Mouse (Mus musculus): ENCODE data around the gene Eddm3b. TPM values are rescaled to one million over a fixed set of nuclear protein-coding genes. Genes with fewer than 3 reads are reported as not detected.

Eddm3b gene
- polyA plus RNA-seq, 1 experiment from 2014 or later = not detected

DNA sequence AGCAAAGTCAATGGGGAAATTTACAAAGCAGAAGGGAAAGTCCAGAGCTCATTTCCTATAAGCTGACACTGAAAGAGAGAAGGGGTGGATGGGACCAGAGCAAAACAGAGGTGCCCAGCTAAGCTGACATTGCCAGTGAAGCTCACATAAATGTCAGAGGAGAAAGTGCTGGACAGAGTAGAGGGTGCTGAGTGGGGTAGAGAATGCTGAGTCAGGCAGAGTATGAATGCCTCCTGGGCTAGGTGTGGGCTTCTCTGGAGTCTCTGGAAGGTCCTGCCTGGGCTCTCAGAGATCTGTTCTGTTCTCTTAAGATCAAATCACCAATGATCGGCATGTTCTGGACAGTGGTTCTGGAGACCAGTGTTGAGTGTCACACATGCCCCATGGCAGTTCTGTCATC lies 51.2 kb downstream of the Eddm3b start:
- DNase-seq (ENCODE audit: low spot score) = no peak

DNA sequence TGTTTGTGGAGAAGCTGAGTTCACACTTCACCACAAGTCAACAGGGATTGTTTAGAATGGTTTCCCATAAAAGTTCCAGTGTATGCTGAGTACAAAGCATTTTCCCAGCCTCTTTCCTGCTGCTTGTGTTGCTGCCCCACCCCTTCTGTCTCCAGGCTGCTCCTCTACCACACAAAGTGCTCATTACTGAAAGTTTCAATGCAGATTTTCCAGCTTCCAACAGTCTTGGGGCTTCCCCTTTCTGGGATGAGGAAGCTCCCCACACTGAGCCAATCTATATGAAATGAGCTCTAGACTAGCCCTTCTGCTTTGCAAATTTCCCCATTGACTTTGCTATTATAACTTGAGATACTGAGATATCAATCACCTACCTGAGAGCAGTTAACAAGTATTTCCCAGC lies 51.8 kb downstream of the Eddm3b start:
- no peak overlapping the region for H3K27ac ChIP-seq (replicated peaks)
- ATAC-seq (ENCODE audit: low FRiP score, low TSS enrichment) (no peak), DNase-seq (ENCODE audit: low spot score) (no peak)
- H3K9ac ChIP-seq (ENCODE audit: low read length) = no peak overlapping the region
- TF ChIP-seq EP300 (optimal IDR thresholded peaks at IDR 0.05) (no peak), CTCF (IDR thresholded peaks at IDR 0.05; ENCODE audit: low read depth) (no peak)
- no peaks in the 10 kb centered on the region for H3K4me1 ChIP-seq (replicated peaks; ENCODE audit: control insufficient read depth, insufficient read depth)
- H3K9me3 ChIP-seq (ENCODE audit: control insufficient read depth, low read length) = no peaks in the 10 kb centered on the region
- H3K27me3 ChIP-seq (ENCODE audit: control insufficient read depth, insufficient read depth, low read length) = no peaks in the 10 kb centered on the region
- no peak overlapping the region for H3K4me2 ChIP-seq (replicated peaks; ENCODE audit: low read depth)
- H3K36me3 ChIP-seq (ENCODE audit: control insufficient read depth, insufficient read depth, low read length) = no peaks in the 10 kb centered on the region
- no peak overlapping the region for H3K4me3 ChIP-seq (ENCODE audit: low read depth, low read length)

More for the DNA sequence above, 51.2 kb downstream of the Eddm3b start:
- 100% methylated on average over 1 of the region's 1 CpGs for WGBS
- Histone ChIP-seq H3K4me2 (replicated peaks; ENCODE audit: low read depth) (no peak overlapping the region), H3K9me3 (ENCODE audit: control insufficient read depth, low read length) (no peaks in the 10 kb centered on the region), H3K4me3 (ENCODE audit: low read depth, low read length) (no peak overlapping the region), H3K9ac (ENCODE audit: low read length) (no peak overlapping the region), H3K27ac (replicated peaks) (no peak overlapping the region), H3K36me3 (ENCODE audit: control insufficient read depth, insufficient read depth, low read length) (no peaks in the 10 kb centered on the region), H3K27me3 (ENCODE audit: control insufficient read depth, insufficient read depth, low read length) (no peaks in the 10 kb centered on the region), H3K4me1 (replicated peaks; ENCODE audit: control insufficient read depth, insufficient read depth) (no peaks in the 10 kb centered on the region)
- no peak for ATAC-seq (ENCODE audit: low FRiP score, low TSS enrichment)
- TF ChIP-seq EP300 (optimal IDR thresholded peaks at IDR 0.05) (no peak), CTCF (IDR thresholded peaks at IDR 0.05; ENCODE audit: low read depth) (no peak)

Other genes starting within 250 kb of the Eddm3b start
- gene Tep1, start 243.9 kb upstream of the Eddm3b start, polyA plus RNA-seq (2015; fragmentation: Nextera tagmentation; extraction: Ambion mirVana) = 6.2 and 7.8 TPM in 2 replicates
- 0.31 and 0.33 TPM in 2 replicates for gene Klhl33, start 216.9 kb upstream of the Eddm3b start, polyA plus RNA-seq (2015; fragmentation: Nextera tagmentation; extraction: Ambion mirVana)
- 69.4 and 71.7 TPM in 2 replicates for gene Osgep, start 189.5 kb upstream of the Eddm3b start, polyA plus RNA-seq (2015; fragmentation: Nextera tagmentation; extraction: Ambion mirVana)
- gene Apex1, start 189.5 kb upstream of the Eddm3b start, polyA plus RNA-seq (2015; fragmentation: Nextera tagmentation; extraction: Ambion mirVana) = 92.1 and 100.0 TPM in 2 replicates
- 38.3 and 42.7 TPM in 2 replicates for gene Pip4p1, start 183.6 kb upstream of the Eddm3b start, polyA plus RNA-seq (2015; fragmentation: Nextera tagmentation; extraction: Ambion mirVana)
- 44.7 and 48.6 TPM in 2 replicates for gene Pnp, start 183.3 kb upstream of the Eddm3b start, polyA plus RNA-seq (2015; fragmentation: Nextera tagmentation; extraction: Ambion mirVana)
- gene Gm49342, start 169.9 kb upstream of the Eddm3b start, polyA plus RNA-seq (2015; fragmentation: Nextera tagmentation; extraction: Ambion mirVana) = not detected in 2 replicates
- 0.33 and 0.40 TPM in 2 replicates for gene Pnp2, start 158.4 kb upstream of the Eddm3b start, polyA plus RNA-seq (2015; fragmentation: Nextera tagmentation; extraction: Ambion mirVana)
- gene Rnase10, start 106.7 kb upstream of the Eddm3b start, polyA plus RNA-seq (2015; fragmentation: Nextera tagmentation; extraction: Ambion mirVana) = 0.11 and 0.23 TPM in 2 replicates
- not detected in 2 replicates for gene Rnase9, start 72.6 kb upstream of the Eddm3b start, polyA plus RNA-seq (2015; fragmentation: Nextera tagmentation; extraction: Ambion mirVana)
- not detected in 2 replicates for gene Rnase11, start 64.3 kb upstream of the Eddm3b start, polyA plus RNA-seq (2015; fragmentation: Nextera tagmentation; extraction: Ambion mirVana)
- gene Rnase12, start 56.8 kb upstream of the Eddm3b start, polyA plus RNA-seq (2015; fragmentation: Nextera tagmentation; extraction: Ambion mirVana) = 0.52 and 0.57 TPM in 2 replicates
- gene Olfr750, start 40.0 kb upstream of the Eddm3b start, polyA plus RNA-seq (2015; fragmentation: Nextera tagmentation; extraction: Ambion mirVana) = not detected in 2 replicates
- 152 and 157 TPM in 2 replicates for gene Rnase4, start 23.3 kb upstream of the Eddm3b start, polyA plus RNA-seq (2015; fragmentation: Nextera tagmentation; extraction: Ambion mirVana)
- gene Ang, start 23.3 kb upstream of the Eddm3b start, polyA plus RNA-seq (2015; fragmentation: Nextera tagmentation; extraction: Ambion mirVana) = 27.7 and 29.5 TPM in 2 replicates
- gene Rnase6, start 9.5 kb downstream of the Eddm3b start, polyA plus RNA-seq (2015; fragmentation: Nextera tagmentation; extraction: Ambion mirVana) = 1.2 and 1.3 TPM in 2 replicates
- gene Rnase1, start 32.4 kb downstream of the Eddm3b start, polyA plus RNA-seq (2015; fragmentation: Nextera tagmentation; extraction: Ambion mirVana) = 21.1 and 24.2 TPM in 2 replicates
- 0.31 and 0.39 TPM in 2 replicates for gene Rnase2b, start 47.8 kb downstream of the Eddm3b start, polyA plus RNA-seq (2015; fragmentation: Nextera tagmentation; extraction: Ambion mirVana)
- 0.46 and 0.76 TPM in 2 replicates for gene Ang2, start 84.7 kb downstream of the Eddm3b start, polyA plus RNA-seq (2015; fragmentation: Nextera tagmentation; extraction: Ambion mirVana)
- gene Ear14, start 89.0 kb downstream of the Eddm3b start, polyA plus RNA-seq (2015; fragmentation: Nextera tagmentation; extraction: Ambion mirVana) = not detected in 2 replicates
- not detected in 2 replicates for gene Rnase2a, start 141.7 kb downstream of the Eddm3b start, polyA plus RNA-seq (2015; fragmentation: Nextera tagmentation; extraction: Ambion mirVana)
- gene Gm7247, start 247.3 kb downstream of the Eddm3b start, polyA plus RNA-seq (2015; fragmentation: Nextera tagmentation; extraction: Ambion mirVana) = not detected in 2 replicates